Mouse (Mus musculus) limb, embryonic 14.5 days (tissue): Measurements from ENCODE around the gene Tbata. TPM values are rescaled to one million over a fixed set of nuclear protein-coding genes. Genes with fewer than 3 reads are reported as not detected.
A peak's percentile ranks its signal among the peaks of the same experiment; 100 is the strongest.

Source experiments
- ATAC-seq: fragments of 200-750 bp; cut with Nextera tagmentation; 2 replicates; pipeline ENCODE4 v1.8.0; 2017; ENCODE audit warnings: low read depth, moderate number of reproducible peaks, moderate TSS enrichment; ENCODE audit not compliant: low FRiP score
- DNase-seq: peaks from one replicate; pipeline ENCODE4 v3.0.0-alpha.2; 2015; ENCODE audit warnings: low spot score
- H3K27ac ChIP-seq: fragments of 300-500 bp; sonication (generic); replicated peaks from 2 replicates; pipeline ENCODE4 v1.5.1; 2014; ENCODE audit warnings: low read depth, mild to moderate bottlenecking, low read length, moderate library complexity, mixed read lengths
- H3K27me3 ChIP-seq: fragments of 300-500 bp; sonication (generic); 2 replicates; pipeline ENCODE4 v1.6.1; 2014; ENCODE audit warnings: low read length, mixed read lengths; ENCODE audit not compliant: control insufficient read depth, insufficient read depth
- H3K36me3 ChIP-seq: fragments of 300-500 bp; sonication (generic); 2 replicates; pipeline ENCODE4 v1.6.1; 2014; ENCODE audit warnings: mild to moderate bottlenecking, low read length, moderate library complexity, mixed read lengths; ENCODE audit not compliant: control insufficient read depth, insufficient read depth
- H3K4me1 ChIP-seq: fragments of 300-500 bp; sonication (generic); 2 replicates; pipeline ENCODE4 v1.6.1; 2014; ENCODE audit warnings: antibody characterized with exemption, low read length, mixed read lengths; ENCODE audit not compliant: control insufficient read depth, insufficient read depth
- H3K4me2 ChIP-seq: fragments of 300-500 bp; sonication (generic); replicated peaks from 2 replicates; pipeline ENCODE4 v1.6.1; 2014; ENCODE audit warnings: low read depth, mild to moderate bottlenecking, low read length, moderate library complexity; ENCODE audit not compliant: severe bottlenecking
- H3K4me3 ChIP-seq: fragments of 300-500 bp; sonication (generic); replicated peaks from 2 replicates; pipeline ENCODE4 v1.5.1; 2014; ENCODE audit warnings: low read length
- H3K9ac ChIP-seq: fragments of 300-500 bp; sonication (generic); 2 replicates; pipeline ENCODE4 v1.6.1; 2014; ENCODE audit warnings: mild to moderate bottlenecking, low read depth, low read length, moderate library complexity; ENCODE audit not compliant: severe bottlenecking
- H3K9me3 ChIP-seq: fragments of 300-500 bp; sonication (generic); 2 replicates; pipeline ENCODE4 v1.6.1; 2016; ENCODE audit warnings: low read length; ENCODE audit not compliant: control insufficient read depth
- POLR2A ChIP-seq: fragments of 200-500 bp; IDR thresholded peaks from 2 replicates; pipeline ENCODE4 v1.8.0; 2012; ENCODE audit warnings: inconsistent platforms, mild to moderate bottlenecking, moderate library complexity, borderline replicate concordance; ENCODE audit not compliant: insufficient read depth, insufficient read length; ENCODE audit errors: extremely low read depth
- WGBS: fragments of 180-500 bp; shearing (Covaris S2); extraction: QIAGEN DNeasy Blood & Tissue Kit; methylation state at CpG from one replicate; pipeline ENCODE4 v1.1.7; 2014; 5-methylcytosine and 5-hydroxymethylcytosine counted together
- polyA plus RNA-seq, 2 experiments: library from polyadenylated mRNA; depleted of rRNA in 1 of 2; stranded (reverse) in 1 of 2; unstranded in 1 of 2; fragments of >200 nt; fragmentation: Nextera tagmentation in 1 of 2; extraction: Ambion mirVana in 1 of 2; gene quantifications; 2 replicates each; pipeline versions ENCODE4 v1.2.1 to v1.2.3; 2012 to 2014

The Tbata gene
- polyA plus RNA-seq, 2 experiments: 0.13 to 0.19 TPM

DNA sequence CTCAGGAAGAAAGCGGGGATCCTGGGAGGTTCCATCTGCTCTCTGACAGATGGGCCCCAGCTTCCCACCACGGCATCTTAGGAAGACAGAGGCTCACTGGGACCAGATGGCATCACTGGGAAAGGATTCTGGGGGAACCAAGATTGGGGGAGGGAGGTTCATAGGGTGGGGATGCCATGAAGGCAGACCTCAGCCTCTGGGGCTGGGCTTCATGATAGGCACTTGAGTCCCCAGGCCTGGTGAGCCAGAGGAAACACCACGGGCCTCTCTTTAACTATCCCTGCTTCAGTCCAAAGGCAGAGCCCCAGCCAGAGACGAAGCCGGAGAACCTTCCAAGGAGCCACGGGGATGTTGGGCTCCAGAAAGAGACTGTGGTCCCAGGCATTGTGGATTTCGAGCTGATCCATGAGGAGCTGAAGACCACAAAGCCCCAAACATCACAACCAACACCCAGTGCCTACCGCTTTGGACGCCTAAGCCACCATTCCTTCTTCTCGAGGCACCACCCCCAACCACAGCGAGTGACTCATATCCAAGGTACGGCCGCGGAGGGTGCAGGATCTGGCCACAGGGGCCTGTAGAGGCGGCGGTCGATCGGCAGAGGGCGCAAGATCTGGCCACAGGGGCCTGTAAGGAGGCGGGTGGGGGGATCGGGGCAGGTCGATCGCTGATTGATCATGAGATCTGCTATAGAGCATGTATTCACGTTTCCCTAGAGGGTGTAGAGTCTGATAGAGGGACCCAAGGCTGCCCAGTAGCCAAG is 3.9 kb downstream of the Tbata start:
- Histone ChIP-seq H3K9me3 (no peaks in the 10 kb centered on the region), H3K4me1 (no peaks in the 10 kb centered on the region), H3K27ac (no peak overlapping the region), H3K9ac (no peak overlapping the region), H3K27me3 (peaks cover 3% of the 10 kb centered on the region; the same call in 1 of the 2 replicates), H3K4me3 (no peak overlapping the region), H3K36me3 (no peaks in the 10 kb centered on the region), H3K4me2 (no peak overlapping the region; the same call in 1 of the 2 replicates)
- no peak for ATAC-seq
- WGBS: 14% methylated on average over 24 of the region's 24 CpGs
- DNase-seq: peak; percentile 7
- no peak for TF ChIP-seq POLR2A

DNA sequence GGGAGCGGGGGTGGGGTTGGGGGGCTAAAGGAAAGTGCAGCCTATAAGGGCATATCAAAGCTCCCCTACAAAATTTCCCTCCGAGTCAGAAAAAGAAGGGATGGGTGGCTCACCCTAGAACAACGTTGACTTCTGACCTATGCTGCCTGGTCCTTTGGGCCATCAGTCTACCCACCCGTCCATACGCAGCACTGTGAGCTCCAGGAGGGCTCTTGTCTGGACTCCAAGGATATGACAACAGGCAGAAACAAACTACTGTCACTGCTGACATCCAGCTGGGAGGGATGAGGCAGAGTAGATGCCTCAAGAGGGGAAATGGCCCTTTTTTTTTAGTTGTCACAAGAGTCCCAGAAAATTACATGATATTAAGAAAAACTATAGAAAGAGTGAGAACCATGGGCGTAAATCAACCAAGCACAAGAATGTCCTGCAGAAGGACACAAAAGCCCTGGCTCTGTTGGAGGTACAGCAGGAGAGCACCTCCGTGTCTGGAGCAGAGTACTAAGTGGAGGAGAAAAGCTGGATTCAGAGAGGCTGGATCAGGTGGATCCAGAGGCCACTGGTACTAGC is 4.6 kb downstream of the Tbata start:
- peaks cover 3% of the 10 kb centered on the region; the same call in 1 of the 2 replicates for H3K27me3 ChIP-seq
- no peaks in the 10 kb centered on the region for H3K4me1 ChIP-seq
- no peak for DNase-seq
- no peaks in the 10 kb centered on the region for H3K9me3 ChIP-seq
- ATAC-seq: no peak
- no peak overlapping the region for H3K27ac ChIP-seq
- no peaks in the 10 kb centered on the region for H3K36me3 ChIP-seq
- no peak overlapping the region; the same call in 1 of the 2 replicates for H3K4me2 ChIP-seq
- no peak overlapping the region for H3K4me3 ChIP-seq
- H3K9ac ChIP-seq: no peak overlapping the region
- WGBS: 51% methylated on average over 7 of the region's 7 CpGs
- TF ChIP-seq POLR2A: no peak

DNA sequence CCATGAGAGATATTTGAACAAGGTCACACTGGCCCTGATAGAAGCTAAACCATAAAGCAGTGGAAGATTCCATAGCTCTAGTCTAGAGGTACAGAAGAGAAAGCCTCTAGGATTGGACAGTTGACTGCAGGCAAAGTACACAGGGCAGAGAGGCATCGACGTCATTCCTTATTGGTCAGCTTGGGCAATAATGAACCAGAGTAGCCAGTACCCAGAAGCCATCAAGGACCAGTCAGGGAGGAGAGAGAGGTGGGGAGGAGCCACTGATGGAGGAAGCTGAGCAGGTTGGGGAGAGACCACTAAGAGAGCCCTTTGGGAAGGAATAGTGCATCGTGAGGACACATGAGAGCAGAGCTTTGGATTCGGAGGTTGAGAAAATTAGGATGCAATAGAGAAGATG is 6.0 kb downstream of the Tbata start:
- Histone ChIP-seq H3K4me3 (no peak overlapping the region), H3K4me1 (no peaks in the 10 kb centered on the region), H3K9ac (no peak overlapping the region), H3K9me3 (no peaks in the 10 kb centered on the region), H3K27ac (no peak overlapping the region), H3K27me3 (peaks cover 3% of the 10 kb centered on the region; the same call in 1 of the 2 replicates), H3K4me2 (no peak overlapping the region), H3K36me3 (no peaks in the 10 kb centered on the region)
- ATAC-seq (no peak), DNase-seq (no peak)
- TF ChIP-seq POLR2A: no peak
- WGBS: 82% methylated on average over 4 of the region's 4 CpGs

DNA sequence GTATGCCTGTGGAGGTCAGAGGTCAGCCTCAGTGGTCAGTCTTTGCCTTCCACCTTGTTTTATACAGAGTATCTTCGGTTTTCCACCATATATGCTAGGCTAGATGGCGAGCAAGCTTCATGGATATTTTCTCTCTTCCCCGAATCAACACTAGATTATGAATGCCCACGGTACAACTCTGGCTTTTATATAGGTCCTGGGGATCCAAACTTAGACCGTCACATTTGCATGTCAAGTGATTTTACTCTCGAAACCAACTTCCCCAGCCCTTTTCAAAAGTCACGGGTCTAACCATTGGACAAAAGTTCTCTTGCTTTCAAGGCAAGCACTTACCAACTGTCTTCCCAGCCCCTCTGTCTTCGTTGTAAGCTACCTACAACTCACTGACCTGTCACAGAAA is 6.9 kb downstream of the Tbata start:
- no peak for DNase-seq
- TF ChIP-seq POLR2A: no peak
- Histone ChIP-seq H3K9me3 (no peaks in the 10 kb centered on the region), H3K27ac (no peak overlapping the region), H3K4me1 (no peaks in the 10 kb centered on the region), H3K27me3 (peaks cover 3% of the 10 kb centered on the region; the same call in 1 of the 2 replicates), H3K4me2 (no peak overlapping the region), H3K4me3 (no peak overlapping the region), H3K36me3 (no peaks in the 10 kb centered on the region), H3K9ac (no peak overlapping the region)
- WGBS: 84% methylated on average over 8 of the region's 8 CpGs
- ATAC-seq: no peak

DNA sequence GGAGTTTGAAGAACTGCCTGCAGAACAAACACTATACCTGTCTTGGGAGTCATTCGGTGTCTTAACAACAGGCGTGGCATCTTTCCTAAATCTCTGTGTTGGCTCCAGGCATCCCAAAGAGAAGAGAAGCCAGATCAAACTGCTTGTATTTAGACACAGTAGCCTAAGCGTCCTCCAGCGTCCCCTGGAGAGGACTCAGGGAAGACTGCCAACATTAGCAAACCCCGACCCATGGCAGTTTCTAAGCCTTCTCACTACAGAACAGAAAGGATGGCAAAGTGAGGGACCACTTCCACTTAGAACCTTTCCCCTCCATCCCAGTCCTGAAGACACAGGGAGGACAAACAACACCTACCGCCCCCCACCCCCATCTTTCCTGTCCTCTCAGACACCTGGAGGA is 8.2 kb downstream of the Tbata start:
- no peaks in the 10 kb centered on the region for H3K4me1 ChIP-seq
- no peak for TF ChIP-seq POLR2A
- no peak overlapping the region for H3K9ac ChIP-seq
- peaks cover 3% of the 10 kb centered on the region; the same call in 1 of the 2 replicates for H3K27me3 ChIP-seq
- 62% methylated on average over 6 of the region's 6 CpGs for WGBS
- H3K36me3 ChIP-seq: no peaks in the 10 kb centered on the region
- H3K9me3 ChIP-seq: no peaks in the 10 kb centered on the region
- H3K4me3 ChIP-seq: no peak overlapping the region
- H3K4me2 ChIP-seq: no peak overlapping the region
- DNase-seq (no peak), ATAC-seq (no peak)
- no peak overlapping the region for H3K27ac ChIP-seq
